ENCODE assay signal across 8 mouse cellular contexts in genomic region chr19:4981767-4982166, GRCm38 (mm10). TPM values are rescaled to one million over a fixed set of nuclear protein-coding genes. Genes with fewer than 3 reads are reported as not detected.
DNase-seq lines count a peak whose midpoint lies in the region; ATAC-seq and TF ChIP-seq lines count a peak whose summit lies in the region.

No protein-coding gene starts in this region.

- H3K9me3 ChIP-seq in liver, embryonic 14.5 days (ENCODE audit: control insufficient read depth, low read length) = no peaks in the 10 kb centered on the region

- H3K27me3 ChIP-seq in liver, embryonic 14.5 days (ENCODE audit: control insufficient read depth, insufficient read depth, low read length) = peaks cover 6% of the 10 kb centered on the region; the same call in 1 of the 2 replicates

- H3K27ac ChIP-seq in liver, embryonic 14.5 days = no peak overlapping the region

- no peak overlapping the region for H3K9ac ChIP-seq in liver, embryonic 14.5 days (replicated peaks)

- peak; percentile 77 for TF ChIP-seq CTCF in liver, embryonic 14.5 days (IDR thresholded peaks at IDR 0.05; ENCODE audit: low read depth)

- no peak for TF ChIP-seq EP300 in liver, embryonic 14.5 days (IDR thresholded peaks at IDR 0.05; ENCODE audit: low read depth)

- no peak overlapping the region for H3K4me3 ChIP-seq in liver, embryonic 14.5 days (ENCODE audit: insufficient read depth in 1 of 2, low read depth in 2 of 2, low read length in 2 of 2)

- H3K4me1 ChIP-seq in liver, embryonic 14.5 days (replicated peaks; ENCODE audit: control insufficient read depth in 2 of 2, insufficient read depth in 2 of 2, low read length in 1 of 2) = no peaks in the 10 kb centered on the region

- no peak overlapping the region for H3K4me2 ChIP-seq in liver, embryonic 14.5 days (ENCODE audit: low read depth)

- peak; percentile 86 for DNase-seq in CD4-positive, CD25-positive, alpha-beta regulatory T cell, adult 2 months (ENCODE audit: low read depth, low spot score)
- DNase-seq in liver, embryonic 14.5 days (ENCODE audit: low read depth in 3 of 3, low spot score in 3 of 3) = peak in 1 of 3 experiments; percentile 42
- DNase-seq in liver (no peak), R1 (ENCODE audit: low read depth, low spot score) (peak; percentile 79)
- peak; percentile 82 for DNase-seq in embryo, embryonic 10.5 days (ENCODE audit: low spot score)
- DNase-seq in kidney, postnatal 4 days = peak; percentile 33 to 40

- H3K36me3 ChIP-seq in liver, embryonic 14.5 days (replicated peaks; ENCODE audit: control insufficient read depth, insufficient read depth, low read depth) = no peaks in the 10 kb centered on the region

- no peak for ATAC-seq in CD4-positive, CD25-positive, alpha-beta regulatory T cell, adult 4 months
- ATAC-seq in liver, embryonic 14.5 days (ENCODE audit: insufficient read depth) = no peak
- peak; percentile 31; the same call in 1 of the 2 replicates for ATAC-seq in neutrophil, adult 5-6 weeks (ENCODE audit: extremely low read depth, insufficient number of reproducible peaks, low FRiP score, poor library complexity, severe bottlenecking)

RNA-seq across cellular contexts. Expression of gene Npas4, which starts 8.3 kb away (rescaled TPM):
- polyA plus RNA-seq in CD4-positive, CD25-positive, alpha-beta regulatory T cell, adult 4 months (2017; shearing (Covaris generic)) = 1 to 10 TPM in 1 of 2 experiments, under 1 TPM in 1; 0.90 to 2.1 TPM
- polyA plus RNA-seq in liver, embryonic 14.5 days (2012; rRNA removed) = 0.11 and 0.12 TPM in 2 replicates
- polyA plus RNA-seq in liver, embryonic 14.5 days (2014; fragmentation: Nextera tagmentation; extraction: Ambion mirVana) = not detected in 2 replicates
- not detected in 2 replicates for total RNA-seq in neutrophil, adult 5-6 weeks (2017)

RNA-seq across cellular contexts. Expression of gene Mrpl11, which starts 19.8 kb away (rescaled TPM):
- 10 to 100 TPM; 75.6 to 83.6 TPM for polyA plus RNA-seq in CD4-positive, CD25-positive, alpha-beta regulatory T cell, adult 4 months (2017; shearing (Covaris generic))
- polyA plus RNA-seq in liver, embryonic 14.5 days (2012; rRNA removed) = 17.8 and 31.8 TPM in 2 replicates
- 64.7 and 66.2 TPM in 2 replicates for polyA plus RNA-seq in liver, embryonic 14.5 days (2014; fragmentation: Nextera tagmentation; extraction: Ambion mirVana)
- total RNA-seq in neutrophil, adult 5-6 weeks (2017) = 11.2 and 14.5 TPM in 2 replicates

RNA-seq across cellular contexts. Expression of gene Peli3, which starts 38.8 kb away (rescaled TPM):
- under 1 TPM in 1 of 2 experiments, not detected in 1; 0.33 TPM for polyA plus RNA-seq in CD4-positive, CD25-positive, alpha-beta regulatory T cell, adult 4 months (2017; shearing (Covaris generic))
- 0.03 and 0.06 TPM in 2 replicates for polyA plus RNA-seq in liver, embryonic 14.5 days (2012; rRNA removed)
- polyA plus RNA-seq in liver, embryonic 14.5 days (2014; fragmentation: Nextera tagmentation; extraction: Ambion mirVana) = 0.24 TPM in 1 of 2 replicates, not detected in the other
- 0.25 and 0.70 TPM in 2 replicates for total RNA-seq in neutrophil, adult 5-6 weeks (2017)

RNA-seq across cellular contexts. Expression of gene Slc29a2, which starts 41.9 kb away (rescaled TPM):
- 1 to 10 TPM; 2.4 to 2.5 TPM for polyA plus RNA-seq in CD4-positive, CD25-positive, alpha-beta regulatory T cell, adult 4 months (2017; shearing (Covaris generic))
- polyA plus RNA-seq in liver, embryonic 14.5 days (2012; rRNA removed) = 2.5 and 3.8 TPM in 2 replicates
- polyA plus RNA-seq in liver, embryonic 14.5 days (2014; fragmentation: Nextera tagmentation; extraction: Ambion mirVana) = 0.76 and 0.96 TPM in 2 replicates
- 1.2 TPM in 1 of 2 replicates, not detected in the other for total RNA-seq in neutrophil, adult 5-6 weeks (2017)

RNA-seq across cellular contexts. Expression of gene Dpp3, which starts 53.7 kb away (rescaled TPM):
- 10 to 100 TPM; 39.4 to 67.8 TPM for polyA plus RNA-seq in CD4-positive, CD25-positive, alpha-beta regulatory T cell, adult 4 months (2017; shearing (Covaris generic))
- 22.4 and 28.0 TPM in 2 replicates for polyA plus RNA-seq in liver, embryonic 14.5 days (2012; rRNA removed)
- 37.0 and 39.9 TPM in 2 replicates for polyA plus RNA-seq in liver, embryonic 14.5 days (2014; fragmentation: Nextera tagmentation; extraction: Ambion mirVana)
- 37.8 and 42.8 TPM in 2 replicates for total RNA-seq in neutrophil, adult 5-6 weeks (2017)
